Mouse (Mus musculus): ENCODE results near the gene Rapgef3.

The Rapgef3 gene

DNA sequence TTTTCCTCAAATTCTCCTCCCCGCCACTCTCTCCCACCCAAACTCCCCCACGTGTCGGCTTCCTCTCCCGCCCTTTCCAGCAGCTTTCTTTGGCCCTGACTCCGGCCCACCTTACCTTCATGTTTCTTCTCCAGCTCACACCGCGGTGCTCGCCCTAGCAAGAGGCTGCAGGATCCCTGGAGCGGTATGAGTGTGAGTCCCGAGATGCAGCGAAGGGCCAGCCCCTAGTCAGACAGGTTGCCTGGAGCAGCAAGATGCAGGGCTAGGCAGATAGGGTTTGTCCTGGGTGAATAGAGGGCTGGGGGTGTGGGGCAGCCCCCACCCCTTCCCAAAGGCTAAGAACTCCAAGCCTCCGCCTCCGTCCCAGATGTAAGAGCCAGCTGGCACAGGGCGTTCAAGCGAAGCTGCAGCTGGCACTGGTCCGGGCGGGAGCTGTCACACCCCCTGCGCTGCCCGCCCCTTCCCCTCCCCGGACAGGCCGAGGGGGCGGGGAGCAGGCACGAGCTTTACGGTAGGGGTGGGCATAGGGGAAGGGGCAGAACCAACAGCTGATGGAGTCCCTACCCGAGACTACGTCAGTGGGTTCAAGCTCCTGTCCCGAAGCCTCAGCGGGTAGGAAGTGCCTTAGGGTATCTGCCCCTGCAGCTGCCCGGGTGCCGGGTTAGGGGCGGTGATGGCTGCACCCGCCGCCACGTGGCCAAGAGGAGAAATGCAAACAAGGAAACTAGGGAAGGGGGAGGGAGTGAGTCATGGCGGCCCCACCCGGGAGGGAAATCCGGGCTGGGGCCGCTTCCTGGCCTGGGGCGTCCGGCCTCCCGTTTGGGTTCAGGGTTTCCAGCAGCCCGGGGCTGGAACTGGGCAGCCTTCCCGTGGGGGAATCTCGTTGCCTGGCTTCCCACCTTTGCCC is at the start of gene Rapgef3:
Rapgef3 (minus strand) TSS at position 693 of the 907 bp plus-strand sequence.
- peak; percentile 99 for DNase-seq (ENCODE audit: low read depth)

DNA sequence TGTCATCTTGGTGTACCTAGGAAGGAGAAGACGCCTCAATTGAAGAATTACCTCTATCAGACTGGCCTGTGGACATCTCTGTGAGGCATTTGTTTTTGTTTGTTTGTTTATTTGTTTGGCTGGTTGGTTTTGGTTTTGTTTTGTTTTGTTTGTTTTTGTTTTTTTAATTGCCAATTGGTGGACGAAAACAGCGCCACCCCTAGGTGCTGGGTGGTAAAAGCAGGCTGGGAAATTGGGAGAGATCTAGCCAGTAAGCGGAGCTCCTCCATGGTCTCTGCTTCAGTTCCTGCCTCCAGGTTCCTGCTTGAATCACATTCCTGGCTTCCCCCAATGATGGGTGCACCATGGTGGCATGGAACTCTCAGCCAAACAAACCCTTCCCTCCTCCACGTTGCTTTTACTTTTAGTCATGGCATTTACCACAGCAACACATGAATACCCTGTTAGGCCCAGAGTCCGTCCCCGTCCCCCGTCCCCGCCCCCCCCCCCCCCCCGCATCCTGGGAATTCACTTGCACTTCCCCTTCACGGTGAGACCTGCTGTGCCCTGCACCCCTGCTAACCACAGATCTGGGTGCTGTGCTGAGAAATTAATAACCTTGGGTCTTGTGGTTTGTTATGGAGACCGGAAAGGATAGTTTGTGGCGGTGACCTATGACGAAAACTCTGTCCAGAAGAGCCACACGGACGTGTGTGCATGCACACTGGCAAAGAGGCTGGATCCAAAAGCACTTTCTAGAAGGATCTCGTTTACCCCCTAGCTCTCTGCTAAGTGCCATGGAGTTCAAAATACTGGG is 48.6 kb upstream of the Rapgef3 start:
- peak; percentile 96 for DNase-seq (ENCODE audit: low read depth)

GRCm38 (mm10) chr15:97815254-97815653 is 47.5 kb upstream of the Rapgef3 start:
- DNase-seq (ENCODE audit: low read depth): no peak

GRCm38 (mm10) chr15:97814703-97815102 is 46.9 kb upstream of the Rapgef3 start:
- DNase-seq (ENCODE audit: low read depth): peak; percentile 49

DNA sequence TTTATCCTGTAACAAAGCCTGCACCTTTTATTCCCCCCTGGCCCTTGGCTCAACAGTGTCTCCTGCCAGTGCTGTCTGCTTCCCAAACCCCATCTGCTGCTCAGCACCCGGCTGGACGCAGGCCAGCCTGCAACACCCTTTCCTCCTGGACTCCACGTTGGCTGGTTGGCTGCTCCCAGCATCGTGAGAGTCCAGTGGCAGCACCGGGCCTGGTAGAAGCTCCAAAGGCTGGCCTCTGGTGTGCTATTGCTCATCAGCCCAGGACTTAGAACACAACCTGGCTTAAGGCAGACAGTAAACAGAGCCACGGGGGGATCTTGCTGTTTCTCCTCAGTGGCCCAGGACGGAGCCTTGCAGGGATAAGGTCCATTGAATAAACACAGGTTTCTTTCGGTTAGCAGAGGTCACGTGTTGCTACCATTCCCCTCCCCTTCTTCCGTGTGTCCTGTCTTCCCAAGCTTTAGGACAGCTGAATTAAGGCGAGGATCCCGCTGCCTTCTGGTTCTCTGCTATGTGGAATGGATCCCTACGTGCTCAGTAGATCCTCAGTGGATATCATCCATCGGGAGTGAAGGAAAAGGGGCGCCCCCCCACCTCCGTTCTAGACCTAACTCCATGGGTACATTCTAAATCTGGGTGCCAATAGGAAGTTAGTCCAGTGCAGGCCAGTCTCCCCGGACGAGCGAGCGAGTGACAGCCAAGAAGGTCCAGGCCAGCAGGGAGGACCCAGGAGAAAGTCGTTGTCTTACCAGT is 45.9 kb upstream of the Rapgef3 start:
- DNase-seq (ENCODE audit: low read depth): no peak

DNA sequence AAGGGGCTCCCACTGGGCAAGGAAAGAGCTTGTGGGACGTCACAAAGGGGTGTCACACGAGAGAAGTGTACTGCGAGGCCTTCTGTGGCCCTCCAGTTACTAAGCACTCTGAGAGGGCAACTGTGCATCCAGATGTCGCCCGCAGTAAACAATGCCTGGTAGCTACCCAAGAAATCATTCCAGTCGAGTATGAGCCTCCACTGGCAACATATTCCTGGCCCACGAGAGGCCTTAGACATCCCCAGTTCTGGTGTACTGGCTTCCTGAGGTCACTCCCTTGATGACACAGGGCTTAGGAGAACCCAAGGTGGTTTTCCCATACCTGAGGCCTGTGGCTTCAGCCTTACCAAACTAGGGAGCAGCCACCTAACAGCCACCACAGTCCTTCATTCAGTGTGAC is 45.1 kb upstream of the Rapgef3 start:
- no peak for DNase-seq (ENCODE audit: low read depth)

DNA sequence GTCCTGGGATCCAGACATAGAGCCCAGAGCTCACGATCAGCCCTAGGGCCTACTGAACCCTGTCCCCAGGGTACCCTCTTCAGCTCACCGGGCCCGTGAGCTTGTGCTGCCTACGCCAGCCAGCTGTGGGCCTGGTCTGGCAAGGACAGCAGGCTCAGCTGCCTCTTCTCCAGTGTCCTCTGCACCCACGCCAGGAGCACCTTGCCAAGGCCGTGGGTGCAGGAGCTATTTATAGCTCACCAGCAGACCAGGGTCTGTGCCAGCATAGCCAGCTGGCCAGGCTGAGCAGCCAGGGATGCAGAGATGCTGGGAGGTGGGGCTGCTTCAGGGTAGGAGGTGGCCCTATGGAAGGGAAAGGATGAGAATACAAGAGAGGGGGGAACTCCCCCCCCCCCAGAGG is 44.4 kb upstream of the Rapgef3 start:
- DNase-seq (ENCODE audit: low read depth): no peak

GRCm38 (mm10) chr15:97811307-97811706 is 43.5 kb upstream of the Rapgef3 start:
- no peak for DNase-seq (ENCODE audit: low read depth)

- DNase-seq (ENCODE audit: low read depth): no peak
These were observed 42.6 kb upstream of the Rapgef3 start for GRCm38 (mm10) chr15:97810399-97810798.

DNA sequence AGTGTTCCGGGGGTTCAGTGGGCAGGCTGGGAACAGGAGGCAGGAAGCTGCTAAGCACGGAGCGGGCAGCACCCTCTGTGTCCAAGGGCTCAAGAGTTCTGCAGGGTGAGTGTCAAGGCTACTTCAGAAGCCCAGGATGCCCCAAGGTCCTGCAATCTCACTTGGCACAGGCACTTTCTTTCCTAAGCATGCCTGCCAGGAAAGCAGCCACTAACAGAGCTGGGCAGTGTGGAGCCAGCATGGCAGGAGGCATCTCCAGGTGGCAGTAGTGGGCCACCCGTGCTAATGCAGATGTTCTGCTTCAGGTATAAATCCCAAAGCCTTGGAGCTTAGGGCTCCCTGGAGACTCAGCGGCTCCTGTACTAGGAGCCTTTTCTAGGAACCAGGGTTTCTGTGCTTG is 42.2 kb upstream of the Rapgef3 start:
- peak; percentile 41 for DNase-seq (ENCODE audit: low read depth)

DNA sequence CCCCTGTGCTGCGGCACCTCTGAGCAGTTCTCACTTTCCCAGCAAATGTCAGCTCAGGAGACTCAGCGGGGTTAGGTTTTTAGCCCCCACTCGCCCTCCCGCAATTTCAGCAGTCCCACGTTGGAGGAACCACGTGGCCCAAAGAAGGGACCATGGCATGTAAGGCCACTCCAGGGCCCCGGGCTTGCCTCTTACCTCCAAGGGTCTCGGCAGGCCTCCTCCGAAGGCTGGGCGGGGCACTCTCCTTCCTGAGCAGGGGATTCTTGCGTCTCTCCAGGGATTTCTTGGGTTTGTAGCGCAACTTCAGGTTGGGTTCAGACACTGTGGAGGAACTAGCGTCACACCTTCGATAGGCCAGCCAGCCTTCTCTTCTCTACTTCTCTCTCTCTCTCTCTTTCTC is 41.4 kb upstream of the Rapgef3 start:
- no peak for DNase-seq (ENCODE audit: low read depth)

DNA sequence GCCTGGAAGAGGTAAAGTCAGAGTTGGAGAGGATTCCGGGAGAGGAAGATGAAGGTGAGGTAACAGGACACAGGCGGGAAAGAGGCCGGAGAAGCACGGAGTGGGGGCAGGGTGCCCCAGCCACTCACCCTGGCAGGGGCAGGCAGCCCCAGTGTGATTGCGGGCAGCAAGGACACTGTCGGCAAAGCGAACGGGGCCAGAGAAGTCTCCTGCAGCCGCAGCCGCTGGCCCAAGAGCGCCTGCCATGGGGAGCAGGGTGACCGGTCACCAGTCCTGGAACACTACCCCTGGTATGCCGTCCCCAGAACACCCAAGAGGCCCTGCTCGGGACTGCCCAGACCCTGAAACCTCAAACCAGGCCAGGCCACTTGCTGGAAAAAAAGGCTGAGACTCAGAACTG is 40.8 kb upstream of the Rapgef3 start:
- DNase-seq (ENCODE audit: low read depth): no peak

GRCm38 (mm10) chr15:97807867-97808266 is 40.1 kb upstream of the Rapgef3 start:
- DNase-seq (ENCODE audit: low read depth): no peak

DNA sequence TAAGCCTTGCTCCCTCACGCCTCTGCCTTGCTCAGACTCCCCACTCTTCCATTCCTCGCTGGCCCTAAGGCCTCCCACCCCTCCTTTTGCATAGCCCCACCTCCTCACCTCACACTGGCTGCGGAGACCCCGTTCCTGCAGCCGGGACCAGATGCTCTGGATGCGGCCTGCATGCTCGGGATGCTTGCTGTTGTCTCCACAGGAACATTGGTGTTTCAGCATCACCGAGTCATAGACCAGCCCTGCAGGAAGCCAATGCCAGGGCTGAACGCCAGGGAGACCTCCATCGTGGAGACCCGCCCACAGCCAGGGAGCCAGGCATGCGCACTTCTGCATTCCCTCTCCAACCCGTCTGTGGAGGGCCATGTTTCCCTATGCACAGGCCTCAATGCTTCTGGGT is 34.8 kb upstream of the Rapgef3 start:
- no peak for DNase-seq (ENCODE audit: low read depth)

DNA sequence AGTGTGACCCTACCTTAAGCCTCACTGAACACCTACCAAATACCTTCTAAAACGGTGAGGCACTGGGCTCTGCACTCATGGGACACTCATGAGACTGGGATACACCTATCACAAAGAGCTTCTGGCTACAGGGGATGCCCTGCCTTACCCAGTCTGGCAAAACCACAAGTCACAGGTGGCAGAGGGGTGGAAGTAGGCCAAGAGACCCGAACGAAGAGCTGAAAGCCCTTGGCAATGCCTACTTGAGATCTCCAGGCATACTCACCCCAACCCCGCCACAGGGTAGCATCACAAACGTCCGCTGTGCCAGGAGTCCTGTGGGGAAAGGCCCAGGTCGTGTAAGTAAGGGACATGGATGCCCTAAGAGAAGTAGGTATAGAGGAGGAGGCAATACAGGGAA is 34.0 kb upstream of the Rapgef3 start:
- no peak for DNase-seq (ENCODE audit: low read depth)

GRCm38 (mm10) chr15:97800853-97801252 is 33.1 kb upstream of the Rapgef3 start:
- DNase-seq (ENCODE audit: low read depth): no peak

- no peak for DNase-seq (ENCODE audit: low read depth)
These were observed 31.7 kb upstream of the Rapgef3 start for GRCm38 (mm10) chr15:97799446-97799845.

- DNase-seq (ENCODE audit: low read depth): no peak
These were observed 30.4 kb upstream of the Rapgef3 start for GRCm38 (mm10) chr15:97798134-97798533.

GRCm38 (mm10) chr15:97796674-97797310 is 29.0 kb upstream of the Rapgef3 start:
- DNase-seq (ENCODE audit: low read depth): no peak

- no peak for DNase-seq (ENCODE audit: low read depth)
These were observed 27.9 kb upstream of the Rapgef3 start for GRCm38 (mm10) chr15:97795559-97796235.

DNA sequence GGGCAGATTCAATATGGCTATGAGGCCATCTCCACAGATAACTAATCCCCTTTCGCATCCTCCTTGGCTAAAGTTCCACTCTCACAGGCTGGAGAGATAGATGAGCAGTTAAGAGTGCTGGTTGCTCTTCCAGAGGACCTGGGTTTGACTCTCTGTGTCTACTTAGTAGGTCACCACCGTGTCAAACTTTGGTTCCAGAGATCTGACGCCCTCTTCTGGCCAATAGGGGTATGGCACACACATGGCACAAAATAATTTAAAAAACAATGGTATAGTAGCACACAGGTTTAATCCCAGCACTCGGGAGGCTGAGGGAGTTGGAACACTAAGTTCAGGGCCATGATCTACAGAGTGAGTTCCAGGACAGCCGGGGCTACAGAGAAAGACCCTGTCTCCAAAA is 26.5 kb upstream of the Rapgef3 start:
- no peak for DNase-seq (ENCODE audit: low read depth)

Data from 416B (cell line).